Mouse (Mus musculus) left cerebral cortex, adult 2 months (tissue): ENCODE measurements around the gene Cela3a. TPM values are rescaled to one million over a fixed set of nuclear protein-coding genes. Genes with fewer than 3 reads are reported as not detected.
A peak's percentile ranks its signal among the peaks of the same experiment; 100 is the strongest.
"Not testable (repeated sequence)": the region's sequence is repeated elsewhere in the genome, so short reads cannot be mapped to it uniquely, and the experiment has no call there.

Experiments used
- DNase-seq, 2 experiments: peaks; one replicate each; pipeline ENCODE4 v3.0.0; 2021 to 2022; ENCODE audit warnings: low spot score in 2 of 2, mixed read lengths in 1 of 2; ENCODE audit errors: extremely low spot score in 1 of 2
- H3K27ac ChIP-seq: fragments of 200-600 bp; 2 replicates; pipeline ENCODE4 v1.8.1; 2022
- H3K4me3 ChIP-seq: fragments of 200-600 bp; 2 replicates; pipeline ENCODE4 v1.8.1; 2022
- CTCF ChIP-seq: fragments of 200-600 bp; IDR thresholded peaks from 2 replicates; pipeline ENCODE4 v1.8.1; 2022; ENCODE audit warnings: antibody characterized with exemption, mild to moderate bottlenecking, moderate library complexity
- intact Hi-C: fragments of 180-260 bp; cut with DNase I; formaldehyde crosslinking; loops from one replicate; pipeline ENCODE4 v1.15.1; 2025
- total RNA-seq, 2 experiments: library from RNA; stranded (reverse); gene quantifications; 2 replicates each; pipeline ENCODE4 v1.2.3; 2021

Cela3a gene
- total RNA-seq, 2 experiments from 2014 or later = not detected

- no peak for TF ChIP-seq CTCF
- no peak overlapping the region for H3K4me3 ChIP-seq
- H3K27ac ChIP-seq = no peak overlapping the region
- intact Hi-C loops = no loop called here
- no peak for DNase-seq
These were observed 36.3 kb upstream of the Cela3a start for GRCm38 (mm10) chr4:137445881-137446280.

GRCm38 (mm10) chr4:137443625-137444024, 34.0 kb upstream of the Cela3a start:
- TF ChIP-seq CTCF = peak; percentile 90
- intact Hi-C loops = loop anchor here (1.0 to 5.0 kb wide), 3 partner anchors 102 to 149 kb away; partner anchors contain the start of gene Usp48
- peak; percentile 68 to 82 for DNase-seq
- Histone ChIP-seq H3K4me3 (no peak overlapping the region), H3K27ac (no peak overlapping the region)

- intact Hi-C loops = loop anchor here (5.0 kb wide), 2 partner anchors 136 to 151 kb away; partner anchors contain the start of gene Usp48
- TF ChIP-seq CTCF = no peak; the same call in 1 of the 2 replicates
- no peak for DNase-seq
- no peak overlapping the region for H3K27ac ChIP-seq
- no peak overlapping the region for H3K4me3 ChIP-seq
These were observed 31.7 kb upstream of the Cela3a start for GRCm38 (mm10) chr4:137441332-137441731.

GRCm38 (mm10) chr4:137438842-137439241, 29.3 kb upstream of the Cela3a start:
- intact Hi-C loops = no loop called here
- TF ChIP-seq CTCF = no peak
- DNase-seq = no peak

GRCm38 (mm10) chr4:137436979-137437669, 27.5 kb upstream of the Cela3a start:
- no peak for DNase-seq
- TF ChIP-seq CTCF = no peak
- intact Hi-C loops = no loop called here
- no peak overlapping the region for H3K27ac ChIP-seq
- H3K4me3 ChIP-seq = no peak overlapping the region

More at GRCm38 (mm10) chr4:137438842-137439241, 29.3 kb upstream of the Cela3a start:
- H3K4me3 ChIP-seq = no peak overlapping the region
- no peak overlapping the region for H3K27ac ChIP-seq

GRCm38 (mm10) chr4:137432700-137433550, 23.3 kb upstream of the Cela3a start:
- DNase-seq, H3K27ac ChIP-seq, intact Hi-C loops, H3K4me3 ChIP-seq: not testable (repeated sequence)

- H3K27ac ChIP-seq = no peak within 1 kb of the TSS
- intact Hi-C loops = no loop called here
- no peak for TF ChIP-seq CTCF
- no peak within 1 kb of the TSS for H3K4me3 ChIP-seq
- DNase-seq = no peak
These were observed 20.9 kb upstream of the Cela3a start, which contains the start of gene Cela3b for GRCm38 (mm10) chr4:137430502-137430901. Cela3b (minus strand) TSS chr4:137430540.

GRCm38 (mm10) chr4:137417712-137418564, 8.3 kb upstream of the Cela3a start:
- DNase-seq = no peak
- intact Hi-C loops = loop anchor here (1.0 kb wide), 1 partner anchor 17 kb away; no protein-coding TSS in a partner anchor
- TF ChIP-seq CTCF = no peak
- Histone ChIP-seq H3K27ac (no peak overlapping the region), H3K4me3 (no peak overlapping the region)

GRCm38 (mm10) chr4:137414936-137415335, 5.3 kb upstream of the Cela3a start:
- no peak for DNase-seq
- intact Hi-C loops = no loop called here

GRCm38 (mm10) chr4:137412185-137412709, 2.7 kb upstream of the Cela3a start:
- intact Hi-C loops, DNase-seq, H3K27ac ChIP-seq, H3K4me3 ChIP-seq: not testable (repeated sequence)

More at GRCm38 (mm10) chr4:137414936-137415335, 5.3 kb upstream of the Cela3a start:
- no peak for TF ChIP-seq CTCF
- Histone ChIP-seq H3K4me3 (no peak overlapping the region), H3K27ac (no peak overlapping the region)

GRCm38 (mm10) chr4:137405571-137405970, 4.0 kb downstream of the Cela3a start:
- H3K27ac ChIP-seq = no peak overlapping the region
- TF ChIP-seq CTCF = no peak
- intact Hi-C loops = loop anchor here (2.0 to 10.0 kb wide), 2 partner anchors 15 to 511 kb away; partner anchors contain the start of genes C1qa and C1qc
- no peak overlapping the region for H3K4me3 ChIP-seq
- DNase-seq = no peak
